Mouse (Mus musculus) olfactory bulb, adult 2 months (tissue): ENCODE results near the gene Pik3r1.

ENCODE experiments used
- CTCF ChIP-seq: fragments of 200-500 bp; IDR thresholded peaks from 2 replicates; pipeline ENCODE4 v1.5.1; 2012; ENCODE audit warnings: low read depth, mild to moderate bottlenecking, low read length, moderate library complexity; ENCODE audit not compliant: insufficient read depth
- POLR2A ChIP-seq: fragments of 200-500 bp; IDR thresholded peaks from 2 replicates; pipeline ENCODE4 v1.6.1; 2012; ENCODE audit warnings: mild to moderate bottlenecking, low read depth, low read length, moderate library complexity; ENCODE audit not compliant: insufficient read depth

- TF ChIP-seq CTCF (no peak), POLR2A (no peak)
These were observed 66.4 kb downstream of the Pik3r1 start for GRCm38 (mm10) chr13:101701632-101702031.
